Mouse (Mus musculus): ENCODE measurements around the gene Jarid2. TPM values are rescaled to one million over a fixed set of nuclear protein-coding genes. Genes with fewer than 3 reads are reported as not detected.
A peak's percentile ranks its signal among the peaks of the same experiment; 100 is the strongest.

The Jarid2 gene
- polyA plus RNA-seq, 1 experiment: 35.9 TPM

- WGBS: under 1% methylated on average over 35 of the region's 41 CpGs
- TF ChIP-seq CTCF (IDR thresholded peaks at IDR 0.05; ENCODE audit: borderline replicate concordance, insufficient read depth, low read depth, low read length) (no peak), POLR2A (IDR thresholded peaks at IDR 0.05; ENCODE audit: borderline replicate concordance, insufficient read depth, low read length) (peak; percentile 86)
- Histone ChIP-seq H3K4me1 (ENCODE audit: control insufficient read depth, insufficient read depth, low read length) (peaks cover 7% of the 10 kb centered on the region), H3K4me3 (replicated peaks; ENCODE audit: insufficient read depth, low read depth, low read length) (peak overlapping the region; percentile 97), H3K27ac (ENCODE audit: insufficient read depth, low read length) (peak overlapping the region; percentile 100), H3K27me3 (ENCODE audit: control insufficient read depth, insufficient read depth, low read length) (no peaks in the 10 kb centered on the region)
- DNase-seq: peak; percentile 91 to 97
Observed at GRCm38 (mm10) chr13:44730939-44731551, 1.8 kb downstream of the Jarid2 start.

DNA sequence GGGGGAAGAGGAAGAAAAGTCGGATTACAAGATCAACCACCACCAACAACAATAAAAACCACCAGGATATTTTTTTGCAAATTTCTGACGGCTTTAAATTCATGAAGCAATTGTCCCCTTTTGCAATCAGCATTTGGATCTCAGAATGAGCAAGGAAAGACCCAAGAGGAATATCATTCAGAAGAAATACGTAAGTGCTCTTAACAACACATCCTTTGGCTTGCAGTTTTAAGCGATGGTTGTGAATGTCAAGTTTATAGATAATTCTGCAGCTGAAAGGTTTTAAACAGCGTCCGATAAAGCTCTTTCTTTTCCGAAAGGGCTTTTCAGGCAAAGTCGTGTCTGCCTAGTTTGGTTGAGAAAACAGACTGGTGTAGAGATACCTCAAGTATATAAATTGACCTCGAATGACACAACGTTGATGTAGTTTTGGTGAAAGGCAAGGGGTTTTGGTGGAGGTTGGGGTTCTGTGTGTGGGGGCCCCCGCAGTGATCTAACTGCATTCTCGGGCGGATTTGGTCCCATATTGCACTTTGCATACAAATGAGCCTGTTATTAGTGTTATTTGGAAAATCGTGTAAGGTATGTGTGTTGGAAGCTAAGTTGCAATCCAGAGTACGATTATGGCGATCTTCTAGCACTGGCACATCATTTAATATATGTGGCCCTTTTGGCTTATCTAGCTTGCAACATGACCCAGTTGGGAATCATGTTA, 2.6 kb downstream of the Jarid2 start:
- no peaks in the 10 kb centered on the region for H3K27me3 ChIP-seq (ENCODE audit: control insufficient read depth, insufficient read depth, low read length)
- TF ChIP-seq CTCF (IDR thresholded peaks at IDR 0.05; ENCODE audit: borderline replicate concordance, insufficient read depth, low read depth, low read length) (no peak), POLR2A (IDR thresholded peaks at IDR 0.05; ENCODE audit: borderline replicate concordance, insufficient read depth, low read length) (no peak)
- H3K27ac ChIP-seq (ENCODE audit: insufficient read depth, low read length): peak overlapping the region; percentile 73; the same call in 1 of the 2 replicates
- DNase-seq: peak; percentile 34 to 38
- peak overlapping the region; percentile 97 for H3K4me3 ChIP-seq (replicated peaks; ENCODE audit: insufficient read depth, low read depth, low read length)
- peaks cover 7% of the 10 kb centered on the region for H3K4me1 ChIP-seq (ENCODE audit: control insufficient read depth, insufficient read depth, low read length)
- 1% methylated on average over 16 of the region's 16 CpGs for WGBS

DNA sequence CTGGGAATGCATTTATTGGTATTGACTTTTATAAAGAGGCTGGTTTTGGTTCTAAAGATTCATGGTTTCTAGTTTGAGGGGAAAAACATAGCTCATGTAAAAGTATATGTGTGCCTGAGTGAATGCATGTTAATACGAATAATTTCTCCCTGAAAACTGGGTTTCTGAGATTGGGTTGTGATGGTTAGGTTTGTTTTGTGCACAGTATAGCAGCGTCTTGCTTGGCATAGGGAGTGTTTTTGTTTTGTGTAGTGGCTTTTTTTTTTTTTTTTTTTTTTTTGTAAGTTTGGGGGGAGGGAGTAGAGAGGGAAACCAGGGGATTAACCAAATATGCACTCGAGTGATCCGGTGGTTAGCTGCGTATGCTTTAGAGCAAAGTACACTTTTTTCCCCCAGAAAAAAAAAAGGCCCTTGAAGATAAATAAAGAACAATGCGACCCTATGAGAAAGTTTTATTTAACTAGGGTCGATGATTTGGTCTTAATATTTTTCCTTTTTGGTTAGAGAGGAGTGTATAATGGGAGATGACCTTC, 3.2 kb downstream of the Jarid2 start:
- peaks cover 8% of the 10 kb centered on the region for H3K4me1 ChIP-seq (ENCODE audit: control insufficient read depth, insufficient read depth, low read length)
- TF ChIP-seq CTCF (IDR thresholded peaks at IDR 0.05; ENCODE audit: borderline replicate concordance, insufficient read depth, low read depth, low read length) (no peak), POLR2A (IDR thresholded peaks at IDR 0.05; ENCODE audit: borderline replicate concordance, insufficient read depth, low read length) (no peak)
- no peak overlapping the region for H3K27ac ChIP-seq (ENCODE audit: insufficient read depth, low read length)
- peak overlapping the region; percentile 97 for H3K4me3 ChIP-seq (replicated peaks; ENCODE audit: insufficient read depth, low read depth, low read length)
- H3K27me3 ChIP-seq (ENCODE audit: control insufficient read depth, insufficient read depth, low read length): no peaks in the 10 kb centered on the region
- DNase-seq: no peak
- under 1% methylated on average over 7 of the region's 7 CpGs for whole genome bisulfite sequencing

DNA sequence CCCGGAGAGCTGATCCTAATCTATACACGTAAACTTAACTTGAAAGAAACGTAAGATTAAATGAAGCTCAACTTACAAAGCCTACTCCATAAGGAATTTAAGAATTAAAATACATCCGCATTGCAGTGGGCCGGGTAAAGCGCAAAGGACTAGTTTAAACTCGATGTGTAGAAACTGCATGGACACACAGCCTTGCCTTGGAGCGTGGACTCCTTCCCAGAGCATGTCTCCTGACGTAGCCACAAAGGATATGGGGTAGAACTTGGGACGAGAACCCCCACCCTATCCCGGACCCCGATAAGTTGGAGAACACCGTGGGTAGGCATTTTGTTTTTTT, 3.7 kb downstream of the Jarid2 start:
- TF ChIP-seq CTCF (IDR thresholded peaks at IDR 0.05; ENCODE audit: borderline replicate concordance, insufficient read depth, low read depth, low read length) (no peak), POLR2A (IDR thresholded peaks at IDR 0.05; ENCODE audit: borderline replicate concordance, insufficient read depth, low read length) (no peak)
- no peak for DNase-seq
- Histone ChIP-seq H3K27me3 (ENCODE audit: control insufficient read depth, insufficient read depth, low read length) (no peaks in the 10 kb centered on the region), H3K27ac (ENCODE audit: insufficient read depth, low read length) (peak overlapping the region; percentile 15; the same call in 1 of the 2 replicates), H3K4me3 (replicated peaks; ENCODE audit: insufficient read depth, low read depth, low read length) (peak overlapping the region; percentile 97), H3K4me1 (ENCODE audit: control insufficient read depth, insufficient read depth, low read length) (peaks cover 10% of the 10 kb centered on the region)
- 0% methylated on average over 13 of the region's 13 CpGs for WGBS

GRCm38 (mm10) chr13:44733373-44734111, 4.3 kb downstream of the Jarid2 start:
- DNase-seq: peak; percentile 86 to 89
- 2% methylated on average over 68 of the region's 71 CpGs for WGBS
- no peaks in the 10 kb centered on the region for H3K27me3 ChIP-seq (ENCODE audit: control insufficient read depth, insufficient read depth, low read length)
- H3K27ac ChIP-seq (ENCODE audit: insufficient read depth, low read length): peak overlapping the region; percentile 15; the same call in 1 of the 2 replicates
- H3K4me1 ChIP-seq (ENCODE audit: control insufficient read depth, insufficient read depth, low read length): peaks cover 10% of the 10 kb centered on the region
- peak overlapping the region; percentile 97 for H3K4me3 ChIP-seq (replicated peaks; ENCODE audit: insufficient read depth, low read depth, low read length)
- TF ChIP-seq POLR2A (IDR thresholded peaks at IDR 0.05; ENCODE audit: borderline replicate concordance, insufficient read depth, low read length) (0 out of 2 replicates have a peak, but pooled peaks have one; percentile 22), CTCF (IDR thresholded peaks at IDR 0.05; ENCODE audit: borderline replicate concordance, insufficient read depth, low read depth, low read length) (peak; percentile 40; the same call in 1 of the 2 replicates)

GRCm38 (mm10) chr13:44734441-44734840, 5.2 kb downstream of the Jarid2 start:
- DNase-seq: no peak
- H3K27ac ChIP-seq (ENCODE audit: insufficient read depth, low read length): no peak overlapping the region
- H3K27me3 ChIP-seq (ENCODE audit: control insufficient read depth, insufficient read depth, low read length): no peaks in the 10 kb centered on the region
- TF ChIP-seq CTCF (IDR thresholded peaks at IDR 0.05; ENCODE audit: borderline replicate concordance, insufficient read depth, low read depth, low read length): no peak
- WGBS: 13% methylated on average over 5 of the region's 5 CpGs
- H3K4me3 ChIP-seq (replicated peaks; ENCODE audit: insufficient read depth, low read depth, low read length): peak overlapping the region; percentile 97
- H3K4me1 ChIP-seq (ENCODE audit: control insufficient read depth, insufficient read depth, low read length): peaks cover 10% of the 10 kb centered on the region; the same call in 1 of the 2 replicates

GRCm38 (mm10) chr13:44735088-44735690, 5.9 kb downstream of the Jarid2 start:
- TF ChIP-seq CTCF (IDR thresholded peaks at IDR 0.05; ENCODE audit: borderline replicate concordance, insufficient read depth, low read depth, low read length) (no peak), POLR2A (IDR thresholded peaks at IDR 0.05; ENCODE audit: borderline replicate concordance, insufficient read depth, low read length) (no peak)

More at GRCm38 (mm10) chr13:44735088-44735690, 5.9 kb downstream of the Jarid2 start:
- H3K27ac ChIP-seq (ENCODE audit: insufficient read depth, low read length): no peak overlapping the region
- H3K27me3 ChIP-seq (ENCODE audit: control insufficient read depth, insufficient read depth, low read length): no peaks in the 10 kb centered on the region
- 60% methylated on average over 1 of the region's 1 CpGs for WGBS
- no peak for DNase-seq
- peaks cover 12% of the 10 kb centered on the region; the same call in 1 of the 2 replicates for H3K4me1 ChIP-seq (ENCODE audit: control insufficient read depth, insufficient read depth, low read length)
- H3K4me3 ChIP-seq (replicated peaks; ENCODE audit: insufficient read depth, low read depth, low read length): peak overlapping the region; percentile 25

Measured in cerebellum, adult 2 months (tissue).